22 mouse cellular contexts compared by ENCODE assay signal in genomic region chr6:100821367-100821766, GRCm38 (mm10). TPM values are rescaled to one million over a fixed set of nuclear protein-coding genes. Genes with fewer than 3 reads are reported as not detected.
DNase-seq lines count a peak whose midpoint lies in the region; ATAC-seq and TF ChIP-seq lines count a peak whose summit lies in the region.
"Had no signal": no experiment of that assay in that cellular context is flagged by ENCODE, and none has a peak within 500 bp of the region (broad histone marks: within the 10 kb centered on the region; RNA-seq: fewer than 3 reads in every experiment).

No protein-coding gene starts in this region.

- DNase-seq in heart, adult 11 months: peak; percentile 9
- no peak for DNase-seq in heart, postnatal 36 days
- no peak for DNase-seq in stomach, postnatal 0 days (ENCODE audit: low spot score)
- no peak for DNase-seq in lung, postnatal 36 days
- no peak for DNase-seq in liver, postnatal 0 days
- DNase-seq: adrenal gland, adult 2 months; adrenal gland, adult 8-10 months; adrenal gland, postnatal 10 days; adrenal gland, postnatal 14 days; adrenal gland, postnatal 25 days; adrenal gland, postnatal 36 days; B cell, adult 2 months; cerebellum, adult 11 months; cerebellum, adult 11-12 months had no signal

- no peak overlapping the region for H3K27ac ChIP-seq in intestine, embryonic 15.5 days
- H3K27ac ChIP-seq in intestine, postnatal 0 days (ENCODE audit: low read depth, low read length): no peak overlapping the region
- no peak overlapping the region for H3K27ac ChIP-seq in stomach, embryonic 16.5 days (ENCODE audit: low read length)
- no peak overlapping the region for H3K27ac ChIP-seq in stomach, postnatal 0 days (replicated peaks)
- no peak overlapping the region for H3K27ac ChIP-seq in liver, postnatal 0 days (ENCODE audit: low read depth)

- no peak for TF ChIP-seq CTCF in intestine, postnatal 0 days (IDR thresholded peaks at IDR 0.05; ENCODE audit: low read depth)
- no peak for TF ChIP-seq CTCF in stomach, postnatal 0 days (IDR thresholded peaks at IDR 0.05; ENCODE audit: low read depth)
- no peak for TF ChIP-seq CTCF in liver, postnatal 0 days (IDR thresholded peaks at IDR 0.05; ENCODE audit: low read depth)

- H3K4me1 ChIP-seq in intestine, embryonic 15.5 days (replicated peaks): no peaks in the 10 kb centered on the region
- H3K4me1 ChIP-seq in intestine, postnatal 0 days (replicated peaks; ENCODE audit: control insufficient read depth, insufficient read depth, low read length): no peaks in the 10 kb centered on the region
- no peaks in the 10 kb centered on the region; the same call in 1 of the 2 replicates for H3K4me1 ChIP-seq in stomach, embryonic 16.5 days (ENCODE audit: control insufficient read depth, insufficient read depth, low read length)
- H3K4me1 ChIP-seq in stomach, postnatal 0 days (replicated peaks; ENCODE audit: control insufficient read depth, insufficient read depth): no peaks in the 10 kb centered on the region
- H3K4me1 ChIP-seq in liver, postnatal 0 days (ENCODE audit: insufficient read depth): peaks cover 2% of the 10 kb centered on the region; the same call in 1 of the 2 replicates

- no peak overlapping the region for H3K4me2 ChIP-seq in intestine, embryonic 15.5 days (replicated peaks)
- no peak overlapping the region for H3K4me2 ChIP-seq in intestine, postnatal 0 days (replicated peaks; ENCODE audit: low read depth)
- H3K4me2 ChIP-seq in stomach, embryonic 16.5 days (ENCODE audit: low read depth, low read length): no peak overlapping the region
- H3K4me2 ChIP-seq in stomach, postnatal 0 days (replicated peaks; ENCODE audit: low read depth): no peak overlapping the region
- H3K4me2 ChIP-seq in liver, postnatal 0 days (ENCODE audit: low read depth, low read length): no peak overlapping the region

- H3K9me3 ChIP-seq in intestine, embryonic 15.5 days: no peaks in the 10 kb centered on the region
- H3K9me3 ChIP-seq in intestine, postnatal 0 days (ENCODE audit: control insufficient read depth): no peaks in the 10 kb centered on the region
- no peaks in the 10 kb centered on the region for H3K9me3 ChIP-seq in stomach, embryonic 16.5 days (replicated peaks; ENCODE audit: control insufficient read depth, low read length)
- no peaks in the 10 kb centered on the region for H3K9me3 ChIP-seq in stomach, postnatal 0 days (ENCODE audit: control insufficient read depth, low read length)
- H3K9me3 ChIP-seq in liver, postnatal 0 days (ENCODE audit: low read length): no peaks in the 10 kb centered on the region
- H3K9me3 ChIP-seq: G1E had no signal

- no peak for TF ChIP-seq EP300 in stomach, postnatal 0 days (optimal IDR thresholded peaks at IDR 0.05)
- no peak for TF ChIP-seq EP300 in liver, postnatal 0 days (IDR thresholded peaks at IDR 0.05; ENCODE audit: low read depth)

- no peaks in the 10 kb centered on the region for H3K36me3 ChIP-seq in intestine, embryonic 15.5 days
- no peaks in the 10 kb centered on the region for H3K36me3 ChIP-seq in intestine, postnatal 0 days (ENCODE audit: control insufficient read depth, insufficient read depth)
- H3K36me3 ChIP-seq in stomach, embryonic 16.5 days (ENCODE audit: control insufficient read depth, insufficient read depth, low read length): no peaks in the 10 kb centered on the region
- no peaks in the 10 kb centered on the region for H3K36me3 ChIP-seq in stomach, postnatal 0 days (ENCODE audit: control insufficient read depth, insufficient read depth, low read length)
- no peaks in the 10 kb centered on the region for H3K36me3 ChIP-seq in liver, postnatal 0 days (replicated peaks; ENCODE audit: insufficient read depth, low read length)
- H3K36me3 ChIP-seq: G1E had no signal

- no peak overlapping the region for H3K9ac ChIP-seq in intestine, embryonic 15.5 days
- H3K9ac ChIP-seq in intestine, postnatal 0 days (ENCODE audit: low read depth, low read length): no peak overlapping the region
- H3K9ac ChIP-seq in stomach, embryonic 16.5 days (ENCODE audit: low read length): no peak overlapping the region
- H3K9ac ChIP-seq in stomach, postnatal 0 days (ENCODE audit: low read length): no peak overlapping the region
- no peak overlapping the region for H3K9ac ChIP-seq in liver, postnatal 0 days (replicated peaks)

- H3K27me3 ChIP-seq in intestine, embryonic 15.5 days (replicated peaks): no peaks in the 10 kb centered on the region
- H3K27me3 ChIP-seq in intestine, postnatal 0 days (replicated peaks; ENCODE audit: control insufficient read depth, insufficient read depth, low read length): no peaks in the 10 kb centered on the region
- no peaks in the 10 kb centered on the region for H3K27me3 ChIP-seq in stomach, embryonic 16.5 days (ENCODE audit: control insufficient read depth, insufficient read depth, low read length)
- no peaks in the 10 kb centered on the region for H3K27me3 ChIP-seq in stomach, postnatal 0 days (ENCODE audit: control insufficient read depth, insufficient read depth, low read length)
- no peaks in the 10 kb centered on the region for H3K27me3 ChIP-seq in liver, postnatal 0 days (ENCODE audit: insufficient read depth, low read length)
- H3K27me3 ChIP-seq: CH12.LX, Patski had no signal

- intact Hi-C loops in heart, postnatal 36 days (cut with DNase I): no loop called here

- no peak overlapping the region for H3K4me3 ChIP-seq in intestine, embryonic 15.5 days (replicated peaks)
- H3K4me3 ChIP-seq in intestine, postnatal 0 days (ENCODE audit: low read depth, low read length): no peak overlapping the region
- no peak overlapping the region for H3K4me3 ChIP-seq in stomach, embryonic 16.5 days (replicated peaks; ENCODE audit: low read length)
- no peak overlapping the region for H3K4me3 ChIP-seq in stomach, postnatal 0 days (ENCODE audit: low read depth, low read length)
- H3K4me3 ChIP-seq in liver, postnatal 0 days (ENCODE audit: low read depth, low read length): no peak overlapping the region

- WGBS in intestine, embryonic 15.5 days: 67% methylated on average over 2 of the region's 2 CpGs
- 55% methylated on average over 2 of the region's 2 CpGs for WGBS in intestine, postnatal 0 days
- WGBS in stomach, embryonic 16.5 days: 57% methylated on average over 2 of the region's 2 CpGs
- 39% methylated on average over 2 of the region's 2 CpGs for WGBS in stomach, postnatal 0 days
- 59% methylated on average over 2 of the region's 2 CpGs for WGBS in liver, postnatal 0 days (ENCODE audit: insufficient replicate concordance)

- 0 out of 2 replicates have a peak, but pooled peaks have one; percentile 36 for ATAC-seq in intestine, embryonic 15.5 days
- no peak for ATAC-seq in intestine, postnatal 0 days
- ATAC-seq in stomach, embryonic 16.5 days (ENCODE audit: insufficient read depth, low FRiP score): peak; percentile 60; the same call in 1 of the 2 replicates
- peak; percentile 53; the same call in 1 of the 2 replicates for ATAC-seq in stomach, postnatal 0 days (ENCODE audit: low FRiP score, low TSS enrichment)
- ATAC-seq in liver, postnatal 0 days: no peak
- ATAC-seq: activated CD4-positive, CD25-positive, alpha-beta regulatory T cell, adult 4 months; CD4-positive, CD25-positive, alpha-beta regulatory T cell, adult 4 months; Patski had no signal

RNA-seq across cellular contexts. Expression of gene Ppp4r2, which starts 12.1 kb away (rescaled TPM):
- 10 to 100 TPM; 46.4 to 47.8 TPM for total RNA-seq in heart, postnatal 36 days (2021)
- 14.6 and 17.2 TPM in 2 replicates for polyA plus RNA-seq in intestine, embryonic 15.5 days (2015; fragmentation: Nextera tagmentation; extraction: Ambion mirVana)
- 8.6 and 10.0 TPM in 2 replicates for polyA plus RNA-seq in intestine, postnatal 0 days (2015; fragmentation: Nextera tagmentation; extraction: Ambion mirVana)
- 10.5 and 12.7 TPM in 2 replicates for polyA plus RNA-seq in stomach, embryonic 16.5 days (2015; fragmentation: Nextera tagmentation; extraction: Ambion mirVana)
- polyA plus RNA-seq in stomach, postnatal 0 days (2015; fragmentation: Nextera tagmentation; extraction: Ambion mirVana): 8.3 and 8.7 TPM in 2 replicates
- 4.9 and 5.6 TPM in 2 replicates for polyA plus RNA-seq in liver, postnatal 0 days (2015; fragmentation: Nextera tagmentation; extraction: Ambion mirVana)

Comparison
In these comparisons a context has a peak if more than half of its experiments do, and no peak if none do; other contexts are left out.
1. ATAC-seq: peak in intestine, embryonic 15.5 days (single experiment), stomach, embryonic 16.5 days (single experiment) and stomach, postnatal 0 days (single experiment); none in intestine, postnatal 0 days (single experiment) and liver, postnatal 0 days (single experiment).